Mouse (Mus musculus): Measurements from ENCODE around the gene Coq5. TPM values are rescaled to one million over a fixed set of nuclear protein-coding genes. Genes with fewer than 3 reads are reported as not detected.

The Coq5 gene
- polyA plus RNA-seq, 1 experiment from 2014 or later, result 58.2 TPM

GRCm38 (mm10) chr5:115272812-115273548 lies 6.5 kb upstream of the Coq5 start, which contains the start of gene Rnf10:
TSS of gene Rnf10 (minus strand) at chr5:115272898.
- DNase-seq (ENCODE audit: low spot score) (peak; percentile 97), ATAC-seq (replicated peaks; ENCODE audit: low FRiP score) (peak; percentile 82)
- Histone ChIP-seq H3K4me1 (replicated peaks; ENCODE audit: control insufficient read depth, insufficient read depth, low read length) (peaks cover 8% of the 10 kb centered on the region), H3K27me3 (ENCODE audit: control insufficient read depth, insufficient read depth, low read length) (no peaks in the 10 kb centered on the region), H3K9me3 (ENCODE audit: control insufficient read depth, low read length) (no peaks in the 10 kb centered on the region), H3K4me3 (ENCODE audit: low read depth, low read length) (peak within 1 kb of the TSS; percentile 99), H3K4me2 (ENCODE audit: low read depth, low read length, severe bottlenecking) (peak within 1 kb of the TSS; percentile 83), H3K9ac (ENCODE audit: low read length) (peak within 1 kb of the TSS; percentile 97), H3K27ac (ENCODE audit: low read depth, low read length) (peak within 1 kb of the TSS; percentile 70), H3K36me3 (ENCODE audit: control insufficient read depth, insufficient read depth, low read length) (no peaks in the 10 kb centered on the region; the same call in 1 of the 2 replicates)
- 14% methylated on average over 24 of the region's 26 CpGs for WGBS

GRCm38 (mm10) chr5:115273549-115274135 lies 5.8 kb upstream of the Coq5 start:
- Histone ChIP-seq H3K4me3 (ENCODE audit: low read depth, low read length) (peak overlapping the region; percentile 99; the same call in 1 of the 2 replicates), H3K27ac (ENCODE audit: low read depth, low read length) (0 out of 2 replicates have a peak overlapping the region, but pooled peaks have one; percentile 25), H3K4me1 (replicated peaks; ENCODE audit: control insufficient read depth, insufficient read depth, low read length) (peaks cover 8% of the 10 kb centered on the region), H3K9me3 (ENCODE audit: control insufficient read depth, low read length) (no peaks in the 10 kb centered on the region), H3K27me3 (ENCODE audit: control insufficient read depth, insufficient read depth, low read length) (no peaks in the 10 kb centered on the region), H3K9ac (ENCODE audit: low read length) (peak overlapping the region; percentile 61), H3K4me2 (ENCODE audit: low read depth, low read length, severe bottlenecking) (no peak overlapping the region; the same call in 1 of the 2 replicates), H3K36me3 (ENCODE audit: control insufficient read depth, insufficient read depth, low read length) (no peaks in the 10 kb centered on the region; the same call in 1 of the 2 replicates)
- WGBS, result 69% methylated on average over 6 of the region's 6 CpGs
- ATAC-seq (replicated peaks; ENCODE audit: low FRiP score) (no peak), DNase-seq (ENCODE audit: low spot score) (no peak)

GRCm38 (mm10) chr5:115274353-115274752 lies 5.1 kb upstream of the Coq5 start:
- ATAC-seq (replicated peaks; ENCODE audit: low FRiP score) (no peak), DNase-seq (ENCODE audit: low spot score) (no peak)
- Histone ChIP-seq H3K36me3 (ENCODE audit: control insufficient read depth, insufficient read depth, low read length) (no peaks in the 10 kb centered on the region; the same call in 1 of the 2 replicates), H3K9ac (ENCODE audit: low read length) (no peak overlapping the region), H3K27me3 (ENCODE audit: control insufficient read depth, insufficient read depth, low read length) (no peaks in the 10 kb centered on the region), H3K4me3 (ENCODE audit: low read depth, low read length) (no peak overlapping the region), H3K4me2 (ENCODE audit: low read depth, low read length, severe bottlenecking) (no peak overlapping the region), H3K4me1 (replicated peaks; ENCODE audit: control insufficient read depth, insufficient read depth, low read length) (peaks cover 8% of the 10 kb centered on the region), H3K27ac (ENCODE audit: low read depth, low read length) (no peak overlapping the region), H3K9me3 (ENCODE audit: control insufficient read depth, low read length) (no peaks in the 10 kb centered on the region)
- 74% methylated on average over 1 of the region's 1 CpGs for WGBS

GRCm38 (mm10) chr5:115274771-115275170 lies 4.7 kb upstream of the Coq5 start:
- Histone ChIP-seq H3K4me2 (ENCODE audit: low read depth, low read length, severe bottlenecking) (no peak overlapping the region), H3K4me3 (ENCODE audit: low read depth, low read length) (no peak overlapping the region), H3K9me3 (ENCODE audit: control insufficient read depth, low read length) (no peaks in the 10 kb centered on the region), H3K36me3 (ENCODE audit: control insufficient read depth, insufficient read depth, low read length) (no peaks in the 10 kb centered on the region), H3K27ac (ENCODE audit: low read depth, low read length) (no peak overlapping the region), H3K4me1 (replicated peaks; ENCODE audit: control insufficient read depth, insufficient read depth, low read length) (peaks cover 8% of the 10 kb centered on the region), H3K9ac (ENCODE audit: low read length) (no peak overlapping the region), H3K27me3 (ENCODE audit: control insufficient read depth, insufficient read depth, low read length) (no peaks in the 10 kb centered on the region)
- 86% methylated on average over 1 of the region's 1 CpGs for WGBS
- ATAC-seq (replicated peaks; ENCODE audit: low FRiP score), result no peak
- DNase-seq (ENCODE audit: low spot score), result no peak

GRCm38 (mm10) chr5:115275998-115276397 lies 3.5 kb upstream of the Coq5 start:
- Histone ChIP-seq H3K9ac (ENCODE audit: low read length) (no peak overlapping the region), H3K4me3 (ENCODE audit: low read depth, low read length) (no peak overlapping the region), H3K27ac (ENCODE audit: low read depth, low read length) (no peak overlapping the region), H3K4me2 (ENCODE audit: low read depth, low read length, severe bottlenecking) (no peak overlapping the region), H3K27me3 (ENCODE audit: control insufficient read depth, insufficient read depth, low read length) (no peaks in the 10 kb centered on the region), H3K4me1 (replicated peaks; ENCODE audit: control insufficient read depth, insufficient read depth, low read length) (peaks cover 7% of the 10 kb centered on the region), H3K9me3 (ENCODE audit: control insufficient read depth, low read length) (no peaks in the 10 kb centered on the region), H3K36me3 (ENCODE audit: control insufficient read depth, insufficient read depth, low read length) (no peaks in the 10 kb centered on the region)
- 31% methylated on average over 14 of the region's 14 CpGs for WGBS
- ATAC-seq (replicated peaks; ENCODE audit: low FRiP score) (no peak), DNase-seq (ENCODE audit: low spot score) (peak; percentile 76)

- ATAC-seq (replicated peaks; ENCODE audit: low FRiP score) (no peak), DNase-seq (ENCODE audit: low spot score) (no peak)
- H3K36me3 ChIP-seq (ENCODE audit: control insufficient read depth, insufficient read depth, low read length), result no peaks in the 10 kb centered on the region
- H3K4me3 ChIP-seq (ENCODE audit: low read depth, low read length), result no peak overlapping the region
- no peak overlapping the region for H3K27ac ChIP-seq (ENCODE audit: low read depth, low read length)
- peaks cover 7% of the 10 kb centered on the region for H3K4me1 ChIP-seq (replicated peaks; ENCODE audit: control insufficient read depth, insufficient read depth, low read length)
- H3K9me3 ChIP-seq (ENCODE audit: control insufficient read depth, low read length), result no peaks in the 10 kb centered on the region
- WGBS, result 90% methylated on average over 1 of the region's 1 CpGs
- no peak overlapping the region for H3K4me2 ChIP-seq (ENCODE audit: low read depth, low read length, severe bottlenecking)
- no peaks in the 10 kb centered on the region for H3K27me3 ChIP-seq (ENCODE audit: control insufficient read depth, insufficient read depth, low read length)
- H3K9ac ChIP-seq (ENCODE audit: low read length), result no peak overlapping the region
Observed at GRCm38 (mm10) chr5:115278053-115278452, 1.4 kb upstream of the Coq5 start.

GRCm38 (mm10) chr5:115278785-115279184 lies 681 bp upstream of the Coq5 start:
- H3K27ac ChIP-seq (ENCODE audit: low read depth, low read length), result no peak overlapping the region
- peaks cover 7% of the 10 kb centered on the region for H3K4me1 ChIP-seq (replicated peaks; ENCODE audit: control insufficient read depth, insufficient read depth, low read length)
- ATAC-seq (replicated peaks; ENCODE audit: low FRiP score) (no peak), DNase-seq (ENCODE audit: low spot score) (no peak)
- H3K4me2 ChIP-seq (ENCODE audit: low read depth, low read length, severe bottlenecking), result no peak overlapping the region
- H3K27me3 ChIP-seq (ENCODE audit: control insufficient read depth, insufficient read depth, low read length), result no peaks in the 10 kb centered on the region
- no peak overlapping the region for H3K4me3 ChIP-seq (ENCODE audit: low read depth, low read length)
- 63% methylated on average over 2 of the region's 2 CpGs for WGBS
- H3K9me3 ChIP-seq (ENCODE audit: control insufficient read depth, low read length), result no peaks in the 10 kb centered on the region
- no peaks in the 10 kb centered on the region for H3K36me3 ChIP-seq (ENCODE audit: control insufficient read depth, insufficient read depth, low read length)
- H3K9ac ChIP-seq (ENCODE audit: low read length), result no peak overlapping the region

- 11% methylated on average over 17 of the region's 17 CpGs for WGBS
- no peaks in the 10 kb centered on the region for H3K27me3 ChIP-seq (ENCODE audit: control insufficient read depth, insufficient read depth, low read length)
- no peaks in the 10 kb centered on the region for H3K36me3 ChIP-seq (ENCODE audit: control insufficient read depth, insufficient read depth, low read length)
- H3K9ac ChIP-seq (ENCODE audit: low read length), result peak overlapping the region; percentile 77
- H3K4me2 ChIP-seq (ENCODE audit: low read depth, low read length, severe bottlenecking), result peak overlapping the region; percentile 62
- peak overlapping the region; percentile 96 for H3K4me3 ChIP-seq (ENCODE audit: low read depth, low read length)
- peaks cover 7% of the 10 kb centered on the region for H3K4me1 ChIP-seq (replicated peaks; ENCODE audit: control insufficient read depth, insufficient read depth, low read length)
- H3K27ac ChIP-seq (ENCODE audit: low read depth, low read length), result no peak overlapping the region
- ATAC-seq (replicated peaks; ENCODE audit: low FRiP score) (0 out of 2 replicates have a peak, but pooled peaks have one; percentile 2), DNase-seq (ENCODE audit: low spot score) (peak; percentile 61)
- H3K9me3 ChIP-seq (ENCODE audit: control insufficient read depth, low read length), result no peaks in the 10 kb centered on the region
Observed at GRCm38 (mm10) chr5:115280050-115280687, 703 bp downstream of the Coq5 start.
